Mouse (Mus musculus) heart, adult 9 months (tissue): ENCODE data around the gene Cabp1.
"Not testable (repeated sequence)": the region's sequence is repeated elsewhere in the genome, so short reads cannot be mapped to it uniquely, and the experiment has no call there.

Experiments
- DNase-seq, 2 experiments: peaks; one replicate each; pipeline ENCODE4 v3.0.0; 2022; ENCODE audit warnings: low spot score in 2 of 2

Gene Cabp1

GRCm38 (mm10) chr5:115152132-115152956, 41.8 kb downstream of the Cabp1 start:
- DNase-seq: no peak

DNA sequence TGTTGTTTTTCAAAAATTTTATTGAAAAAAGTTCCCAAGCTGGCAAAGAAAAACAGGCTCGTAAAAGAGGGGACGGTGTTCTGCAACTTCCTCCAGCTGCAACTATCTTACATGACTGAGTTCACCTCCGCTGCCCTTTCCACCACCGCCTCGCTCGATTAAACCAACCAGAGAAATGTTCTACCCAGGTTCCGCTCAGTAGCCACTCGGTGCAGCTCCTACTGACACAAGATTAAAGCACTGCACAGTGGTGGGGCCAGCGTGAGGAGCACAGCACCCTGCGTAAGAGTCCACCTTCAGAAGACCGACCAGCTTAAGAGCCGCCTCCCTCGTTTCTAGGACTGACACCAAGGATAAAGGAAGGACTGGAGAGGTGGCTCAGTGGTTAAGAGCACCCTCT, 42.7 kb downstream of the Cabp1 start:
- DNase-seq: no peak

GRCm38 (mm10) chr5:115150991-115151390, 43.2 kb downstream of the Cabp1 start:
- no peak for DNase-seq

GRCm38 (mm10) chr5:115149675-115150459, 44.3 kb downstream of the Cabp1 start:
- no peak for DNase-seq

GRCm38 (mm10) chr5:115148872-115149271, 45.3 kb downstream of the Cabp1 start:
- DNase-seq: not testable (repeated sequence)

- no peak for DNase-seq
Measured at GRCm38 (mm10) chr5:115148378-115148777, 45.8 kb downstream of the Cabp1 start.

DNA sequence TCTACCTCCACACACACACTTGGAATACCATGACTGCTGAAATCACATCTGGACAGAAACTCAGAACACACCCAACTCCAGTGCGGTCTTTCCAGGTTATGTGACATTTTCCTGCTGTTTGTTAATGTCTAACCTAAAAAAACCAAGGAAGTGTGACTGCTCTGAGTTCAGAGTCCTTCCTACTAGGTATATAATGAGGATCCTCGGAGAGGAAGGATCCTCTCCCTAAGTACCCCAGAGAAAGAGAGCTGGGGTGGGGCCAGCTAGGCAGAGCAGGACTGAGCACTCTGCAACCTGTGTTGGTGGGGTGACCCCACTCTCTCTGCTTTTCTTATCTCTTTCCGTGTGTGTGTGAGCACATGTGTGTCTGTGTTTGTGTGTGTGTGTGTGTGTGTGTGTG, 46.8 kb downstream of the Cabp1 start:
- no peak for DNase-seq

DNA sequence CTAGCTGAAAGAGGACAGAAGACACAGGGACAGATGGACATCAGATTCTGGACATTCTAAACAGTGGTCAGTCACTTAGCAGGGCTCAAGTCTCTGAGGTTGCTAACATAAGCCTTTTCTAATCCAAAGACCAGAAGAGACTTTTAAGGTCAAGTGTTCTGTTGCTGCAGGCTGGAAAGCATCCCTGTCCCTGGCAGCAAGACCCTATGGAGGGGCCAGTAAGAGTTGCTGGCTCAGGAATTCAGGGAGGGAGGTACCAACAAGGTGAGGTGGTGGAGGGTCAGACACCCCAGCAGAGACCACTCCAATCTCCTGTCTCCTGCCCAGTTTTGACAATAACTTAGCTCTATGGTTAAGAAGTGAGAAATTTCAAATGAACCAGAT, 47.4 kb downstream of the Cabp1 start:
- no peak for DNase-seq

DNA sequence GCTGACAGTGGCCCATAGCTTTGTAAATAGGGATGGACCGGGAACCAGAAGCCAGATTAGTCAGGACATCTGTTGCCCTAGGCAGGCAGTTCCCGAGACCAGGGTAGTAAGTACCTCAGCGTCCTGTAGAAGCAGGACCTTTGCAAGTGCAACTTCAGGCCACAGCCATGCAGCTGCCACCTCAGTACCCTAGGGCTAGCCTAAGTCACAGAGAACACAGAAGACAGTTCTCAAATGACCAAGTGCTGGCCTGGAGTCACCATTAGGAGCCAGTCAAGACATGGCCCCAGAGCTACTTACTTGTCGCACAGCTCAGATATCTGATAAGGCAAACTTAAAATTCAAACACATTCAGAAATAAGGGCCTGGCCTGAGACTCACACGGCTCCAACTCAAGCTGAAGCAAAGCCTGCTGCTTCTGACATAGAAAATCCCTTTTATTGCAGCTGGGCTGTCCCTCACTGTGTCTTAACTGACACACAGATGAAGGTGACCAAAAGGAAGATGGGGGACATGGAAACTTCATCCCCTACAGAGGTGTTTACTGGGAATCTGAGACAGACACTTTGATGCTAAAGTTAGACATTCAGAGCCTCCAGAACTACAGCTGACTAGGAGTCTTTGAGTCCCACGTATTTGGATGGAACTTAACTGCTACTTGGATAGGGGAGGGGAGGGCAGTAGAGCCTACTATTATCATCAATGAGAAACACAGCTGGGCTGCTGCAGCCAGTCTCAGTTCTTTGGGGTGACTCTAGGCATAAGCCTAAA, 48.0 kb downstream of the Cabp1 start:
- no peak for DNase-seq

DNA sequence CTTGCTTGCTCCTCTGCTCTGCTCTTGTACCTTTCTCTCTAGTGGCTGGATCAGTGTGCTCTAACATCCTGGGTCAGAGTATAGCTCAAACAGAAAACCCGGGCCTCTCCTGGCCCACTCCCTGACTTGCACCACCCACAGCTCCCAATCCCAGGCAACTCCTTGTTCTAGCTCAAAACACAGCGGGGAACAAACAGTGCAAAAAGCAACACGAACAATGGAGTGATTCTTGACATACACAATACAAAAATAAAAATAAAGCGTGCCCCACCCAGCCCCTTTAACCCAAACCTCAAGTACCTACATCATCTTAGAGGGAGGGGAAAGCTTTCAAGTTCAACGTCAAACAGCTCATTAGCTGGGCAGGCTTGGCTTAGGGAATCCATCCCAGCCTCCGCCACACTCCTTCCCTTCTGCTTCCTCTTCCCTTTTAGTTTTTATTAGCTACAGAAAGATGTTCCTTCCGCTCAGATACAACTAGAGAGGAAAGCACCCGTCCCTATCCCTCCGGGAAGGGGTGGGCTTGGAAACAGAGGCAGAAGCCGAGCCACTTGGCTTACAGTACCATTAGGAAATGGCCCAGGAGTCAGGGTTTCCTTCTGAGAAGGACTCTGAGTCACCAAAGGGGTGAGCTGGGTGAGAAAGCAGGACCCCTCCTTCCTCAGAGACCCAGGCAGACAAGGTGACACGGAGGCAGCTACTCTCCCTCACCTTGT, 48.8 kb downstream of the Cabp1 start:
- DNase-seq: peak; percentile 39 to 62

GRCm38 (mm10) chr5:115144471-115144870, 49.7 kb downstream of the Cabp1 start:
- DNase-seq: no peak

DNA sequence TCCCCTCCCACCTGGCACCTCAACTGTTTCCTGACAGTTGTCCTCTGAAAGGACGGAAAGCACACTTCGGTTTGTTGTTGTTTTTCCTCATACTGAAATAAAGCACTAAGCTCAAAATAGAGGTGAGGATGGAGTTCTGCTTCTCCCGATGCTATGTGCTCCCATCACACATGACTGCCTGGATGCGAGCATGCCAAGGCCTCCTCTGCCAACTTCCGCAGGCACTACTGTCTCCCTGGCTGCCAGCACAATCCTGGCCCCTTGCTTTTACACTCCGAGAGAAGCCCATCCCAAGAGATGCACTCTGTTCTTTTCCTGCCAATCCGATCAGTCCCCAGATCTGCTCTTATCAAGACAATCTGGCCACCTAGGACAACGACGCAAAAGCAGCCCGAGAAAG, 50.6 kb downstream of the Cabp1 start:
- no peak for DNase-seq

- no peak for DNase-seq
Measured at GRCm38 (mm10) chr5:115142166-115142697, 51.9 kb downstream of the Cabp1 start.

GRCm38 (mm10) chr5:115140726-115141125, 53.5 kb downstream of the Cabp1 start:
- DNase-seq: no peak

DNA sequence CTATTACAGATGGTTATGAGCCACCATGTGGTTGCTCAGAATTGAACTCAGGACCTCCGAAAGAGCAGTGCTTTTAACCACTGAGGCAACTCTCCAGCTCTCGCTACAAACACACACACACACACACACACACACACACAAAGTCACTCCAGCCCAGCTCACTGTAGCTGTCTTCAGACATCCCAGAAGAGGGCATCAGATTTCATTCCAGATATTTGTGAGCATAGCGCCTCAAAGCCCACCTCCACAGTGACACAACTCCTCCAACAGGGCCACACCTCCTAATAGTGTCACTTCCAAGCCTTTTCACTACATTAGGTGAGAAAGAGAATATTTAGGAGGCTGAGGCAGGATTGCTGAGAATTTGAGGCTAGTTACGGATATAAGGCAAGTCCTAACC, 55.1 kb downstream of the Cabp1 start:
- DNase-seq: no peak

- DNase-seq: peak; percentile 86 to 88
Measured at GRCm38 (mm10) chr5:115134234-115135165, 59.7 kb downstream of the Cabp1 start, which contains the start of gene Unc119b. TSS of gene Unc119b (minus strand) at chr5:115134975.

DNA sequence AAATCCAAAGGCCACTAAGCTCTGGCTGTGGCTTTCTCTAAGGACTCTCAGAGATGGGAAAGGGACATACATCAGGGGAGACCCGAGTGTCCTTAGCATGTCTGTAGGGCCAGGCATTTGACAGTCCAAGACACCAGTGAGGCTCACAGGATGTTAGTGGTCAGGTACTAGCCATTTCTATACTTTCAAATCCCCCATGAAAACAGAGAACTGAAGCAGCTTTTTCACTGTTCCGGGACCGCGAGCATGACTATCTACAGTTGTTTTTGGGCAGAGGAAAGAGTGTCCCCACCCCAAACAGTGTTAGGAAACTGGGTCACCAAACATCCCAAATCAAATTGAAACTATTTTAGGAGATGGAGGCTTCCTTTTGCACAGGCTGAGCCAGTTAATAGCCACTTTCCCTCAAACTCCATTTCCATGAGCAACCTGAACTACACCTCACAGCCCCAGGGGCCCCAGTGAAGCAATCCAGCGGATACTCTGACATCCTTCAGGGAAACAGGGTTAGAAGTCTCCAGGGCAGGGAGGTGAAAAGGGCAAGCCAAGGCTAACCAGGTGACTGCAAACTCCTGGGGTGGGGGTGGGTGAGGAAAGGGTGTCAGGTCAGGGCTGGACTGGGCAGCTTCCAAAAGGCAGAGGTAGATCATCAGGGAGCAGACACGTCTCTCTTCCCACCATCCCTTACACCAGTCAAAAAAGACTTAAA, 60.7 kb downstream of the Cabp1 start:
- DNase-seq: peak in 1 of 2 experiments; percentile 35

DNA sequence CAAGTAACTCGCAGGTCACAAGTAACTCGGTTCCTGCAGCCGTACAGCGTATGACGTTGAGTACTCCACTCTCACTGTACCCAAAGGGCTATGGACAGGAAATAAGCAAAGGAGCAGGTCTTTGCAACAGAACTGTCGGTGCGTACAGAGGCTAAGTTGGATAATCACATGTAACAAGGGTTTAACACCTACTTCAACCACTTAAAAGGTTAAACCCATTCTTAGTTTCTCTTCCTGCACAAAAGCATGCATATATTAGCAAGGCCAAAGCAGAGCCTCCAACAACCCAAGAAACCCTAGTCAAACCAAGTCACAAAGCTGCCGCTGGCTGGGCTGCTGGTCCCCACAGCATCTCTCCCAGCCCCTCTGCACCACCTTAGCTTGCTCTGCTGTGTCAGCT, 61.7 kb downstream of the Cabp1 start:
- DNase-seq: no peak

GRCm38 (mm10) chr5:115129328-115129727, 64.9 kb downstream of the Cabp1 start:
- no peak for DNase-seq
